Mouse (Mus musculus): Measurements from ENCODE around the gene Ephb1.

DNA sequence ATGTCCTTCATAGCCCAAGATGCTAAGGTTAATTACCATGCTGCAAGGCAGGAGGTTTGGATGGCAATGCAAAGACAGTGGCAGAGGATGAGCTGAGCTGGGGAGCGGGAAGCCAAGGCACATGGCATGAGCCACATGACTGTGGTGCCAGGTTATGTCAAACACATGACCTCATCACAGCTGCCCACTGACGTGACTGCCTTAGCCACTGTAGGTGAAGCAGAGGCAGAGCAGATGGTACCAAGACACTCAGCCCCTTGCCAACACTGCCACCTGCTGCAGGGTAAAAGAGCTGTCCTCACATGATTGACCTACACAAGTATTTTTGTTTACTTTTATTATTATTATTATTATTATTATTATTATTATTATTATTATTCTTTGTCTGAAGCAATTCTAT, 348.0 kb downstream of the Ephb1 start:
- TF ChIP-seq TCF3 (IDR thresholded peaks at IDR 0.05; ENCODE audit: insufficient read length, low read depth) (no peak), E2F4 (IDR thresholded peaks at IDR 0.05; ENCODE audit: insufficient read depth) (no peak), POLR2AphosphoS2 (IDR thresholded peaks at IDR 0.05; ENCODE audit: insufficient read length, low read depth) (no peak), REST (IDR thresholded peaks at IDR 0.05; ENCODE audit: insufficient read depth, insufficient read length) (no peak), MYOG (IDR thresholded peaks at IDR 0.05; ENCODE audit: control insufficient read depth in 1 of 3, insufficient read depth in 1 of 3, insufficient read length in 2 of 3, low read depth in 2 of 3) (no peak), POLR2A (IDR thresholded peaks at IDR 0.05; ENCODE audit: insufficient read length, low read depth) (no peak), MYOD1 (IDR thresholded peaks at IDR 0.05; ENCODE audit: control insufficient read depth in 1 of 3, insufficient read length in 2 of 3, low read depth in 2 of 3) (peak in 1 of 3 experiments; percentile 31), TCF12 (IDR thresholded peaks at IDR 0.05; ENCODE audit: insufficient read depth, poor library complexity, severe bottlenecking) (no peak), USF1 (IDR thresholded peaks at IDR 0.05; ENCODE audit: low read depth) (no peak), MAX (IDR thresholded peaks at IDR 0.05; ENCODE audit: low read depth) (no peak), CEBPB (IDR thresholded peaks at IDR 0.05; ENCODE audit: insufficient read depth, poor library complexity, severe bottlenecking) (no peak)

Data from myocyte (in vitro differentiated cells).